Mouse (Mus musculus): ENCODE results near the gene Dmrta2. TPM values are rescaled to one million over a fixed set of nuclear protein-coding genes. Genes with fewer than 3 reads are reported as not detected.

Gene Dmrta2
- polyA plus RNA-seq, 1 experiment from 2014 or later: not detected

DNA sequence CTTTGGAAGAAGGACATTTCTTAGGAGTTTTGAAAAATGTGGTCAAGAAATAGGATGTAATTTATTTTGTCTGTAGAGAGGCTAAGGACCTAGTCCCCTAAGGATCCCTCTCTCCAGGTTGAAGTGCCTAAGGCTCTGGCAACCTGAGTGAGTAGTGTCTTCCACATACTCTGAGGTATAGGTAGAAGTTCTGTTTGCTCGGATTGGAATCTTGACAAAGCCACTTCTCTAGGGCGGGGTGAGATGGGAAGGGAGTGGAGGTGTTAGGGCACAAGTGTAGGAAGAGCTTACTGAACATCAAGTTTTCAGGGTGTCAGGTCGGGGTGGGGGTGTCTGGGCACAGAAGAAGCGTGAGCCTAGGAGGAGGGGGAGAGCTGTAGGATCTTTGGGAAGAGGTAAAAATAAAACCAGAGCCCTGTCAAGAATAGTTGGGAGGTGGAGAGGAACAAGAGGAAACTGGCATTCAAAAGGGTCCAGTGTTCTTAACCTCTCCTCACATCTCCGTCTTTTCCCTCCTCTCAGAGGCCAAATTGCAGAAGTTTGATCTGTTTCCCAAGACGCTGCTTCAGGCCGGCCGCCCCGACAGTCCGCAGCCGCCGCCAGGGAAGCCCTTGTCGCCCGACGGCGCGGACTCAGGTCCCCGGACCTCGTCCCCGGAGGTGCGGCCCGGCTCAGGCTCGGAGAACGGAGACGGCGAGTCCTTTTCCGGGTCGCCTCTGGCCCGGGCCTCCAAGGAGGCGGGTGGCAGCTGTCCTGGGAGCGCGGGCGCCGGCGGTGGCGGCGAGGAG is 3.4 kb downstream of the Dmrta2 start:
- 2% methylated on average over 35 of the region's 37 CpGs for WGBS (ENCODE audit: insufficient replicate concordance)
- no peak for DNase-seq
- H3K4me2 ChIP-seq: peak overlapping the region; percentile 40; the same call in 1 of the 2 replicates

DNA sequence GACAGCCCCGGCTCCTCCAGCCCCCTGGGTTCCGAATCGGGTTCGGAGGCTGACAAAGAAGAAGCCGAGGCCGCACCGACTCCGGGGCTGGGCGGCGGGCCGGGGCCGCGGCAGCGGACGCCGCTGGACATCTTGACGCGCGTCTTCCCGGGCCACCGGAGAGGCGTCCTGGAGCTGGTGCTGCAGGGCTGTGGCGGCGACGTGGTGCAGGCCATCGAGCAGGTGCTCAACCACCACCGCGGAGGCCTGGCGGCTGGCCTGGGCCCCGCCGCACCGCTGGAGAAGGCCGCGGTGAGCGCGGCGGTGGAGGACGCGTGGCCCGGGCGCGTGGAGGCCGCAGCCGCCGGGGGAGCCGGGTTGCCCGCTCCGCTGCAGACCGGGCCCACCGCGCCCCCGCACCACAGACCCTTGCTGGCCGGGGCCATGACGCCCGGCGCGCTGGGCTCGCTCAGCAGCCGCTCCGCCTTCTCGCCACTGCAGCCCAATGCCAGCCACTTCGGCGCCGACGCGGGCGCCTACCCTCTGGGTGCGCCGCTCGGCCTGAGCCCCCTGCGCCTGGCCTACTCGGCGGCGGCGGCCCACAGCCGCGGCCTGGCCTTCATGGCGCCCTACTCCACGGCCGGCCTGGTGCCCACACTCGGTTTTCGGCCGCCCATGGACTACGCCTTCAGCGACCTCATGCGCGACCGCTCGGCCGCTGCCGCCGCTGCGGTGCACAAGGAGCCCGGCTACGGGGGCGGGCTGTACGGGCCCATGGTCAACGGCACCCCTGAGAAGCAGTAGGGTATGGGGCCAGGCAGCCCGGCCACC is 4.2 kb downstream of the Dmrta2 start:
- H3K9me3 ChIP-seq (replicated peaks): no peaks in the 10 kb centered on the region
- H3K4me3 ChIP-seq (replicated peaks): peak overlapping the region; percentile 32
- DNase-seq (no peak), ATAC-seq (ENCODE audit: low read depth) (no peak)
- no peak overlapping the region for H3K9ac ChIP-seq
- 2% methylated on average over 82 of the region's 99 CpGs for WGBS (ENCODE audit: insufficient replicate concordance)
- H3K27me3 ChIP-seq: peaks cover 100% of the 10 kb centered on the region
- H3K27ac ChIP-seq: no peak overlapping the region
- peaks cover 28% of the 10 kb centered on the region for H3K4me1 ChIP-seq (replicated peaks)
- peak overlapping the region; percentile 40 for H3K4me2 ChIP-seq
- no peaks in the 10 kb centered on the region for H3K36me3 ChIP-seq

More for the DNA sequence above, 3.4 kb downstream of the Dmrta2 start:
- H3K36me3 ChIP-seq: no peaks in the 10 kb centered on the region
- no peak overlapping the region for H3K9ac ChIP-seq
- H3K9me3 ChIP-seq (replicated peaks): no peaks in the 10 kb centered on the region
- H3K4me1 ChIP-seq (replicated peaks): peaks cover 28% of the 10 kb centered on the region
- peak overlapping the region; percentile 32 for H3K4me3 ChIP-seq (replicated peaks)
- ATAC-seq (ENCODE audit: low read depth): no peak
- peaks cover 100% of the 10 kb centered on the region for H3K27me3 ChIP-seq
- no peak overlapping the region for H3K27ac ChIP-seq

GRCm38 (mm10) chr4:109982681-109983265 is 4.9 kb downstream of the Dmrta2 start:
- Histone ChIP-seq H3K27ac (no peak overlapping the region), H3K4me2 (peak overlapping the region; percentile 40), H3K36me3 (no peaks in the 10 kb centered on the region), H3K27me3 (peaks cover 100% of the 10 kb centered on the region), H3K4me1 (replicated peaks) (peaks cover 25% of the 10 kb centered on the region), H3K4me3 (replicated peaks) (peak overlapping the region; percentile 32; the same call in 1 of the 2 replicates), H3K9me3 (replicated peaks) (no peaks in the 10 kb centered on the region), H3K9ac (no peak overlapping the region)
- DNase-seq: no peak
- 3% methylated on average over 26 of the region's 30 CpGs for WGBS (ENCODE audit: insufficient replicate concordance)
- no peak for ATAC-seq (ENCODE audit: low read depth)

- no peak for ATAC-seq (ENCODE audit: low read depth)
- H3K9me3 ChIP-seq (replicated peaks): no peaks in the 10 kb centered on the region
- 2% methylated on average over 49 of the region's 49 CpGs for WGBS (ENCODE audit: insufficient replicate concordance)
- no peak overlapping the region for H3K4me3 ChIP-seq (replicated peaks)
- no peak overlapping the region for H3K9ac ChIP-seq
- peaks cover 100% of the 10 kb centered on the region for H3K27me3 ChIP-seq
- peaks cover 18% of the 10 kb centered on the region for H3K4me1 ChIP-seq (replicated peaks)
- H3K36me3 ChIP-seq: no peaks in the 10 kb centered on the region
- DNase-seq: no peak
- H3K4me2 ChIP-seq: 0 out of 2 replicates have a peak overlapping the region, but pooled peaks have one; percentile 3
- no peak overlapping the region for H3K27ac ChIP-seq
These were observed 5.6 kb downstream of the Dmrta2 start for GRCm38 (mm10) chr4:109983281-109984001.

DNA sequence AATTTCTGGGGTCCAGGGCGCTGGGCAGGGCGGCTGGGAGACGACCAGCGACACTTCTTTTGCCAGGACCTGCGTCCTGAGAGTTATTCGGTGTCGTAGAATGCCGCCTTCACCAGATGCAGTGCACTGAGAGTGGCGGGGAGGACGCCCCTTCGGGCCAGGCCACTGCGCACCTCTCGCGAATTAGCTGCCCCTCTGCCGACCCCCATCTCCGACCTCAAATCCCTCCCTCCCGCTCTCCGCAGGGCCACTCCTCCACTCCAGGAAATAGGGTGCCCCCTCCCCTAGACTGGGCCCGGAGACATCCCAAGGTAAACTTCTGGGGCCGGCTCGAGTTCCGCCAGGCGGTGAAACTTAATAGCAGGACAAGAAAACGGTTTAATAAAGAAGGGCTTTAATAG is 6.2 kb downstream of the Dmrta2 start:
- DNase-seq (no peak), ATAC-seq (ENCODE audit: low read depth) (no peak)
- Histone ChIP-seq H3K9me3 (replicated peaks) (no peaks in the 10 kb centered on the region), H3K4me3 (replicated peaks) (no peak overlapping the region), H3K9ac (no peak overlapping the region), H3K36me3 (no peaks in the 10 kb centered on the region), H3K27me3 (peaks cover 100% of the 10 kb centered on the region), H3K4me2 (0 out of 2 replicates have a peak overlapping the region, but pooled peaks have one; percentile 3), H3K27ac (no peak overlapping the region), H3K4me1 (replicated peaks) (peaks cover 17% of the 10 kb centered on the region)
- 2% methylated on average over 24 of the region's 24 CpGs for WGBS (ENCODE audit: insufficient replicate concordance)

DNA sequence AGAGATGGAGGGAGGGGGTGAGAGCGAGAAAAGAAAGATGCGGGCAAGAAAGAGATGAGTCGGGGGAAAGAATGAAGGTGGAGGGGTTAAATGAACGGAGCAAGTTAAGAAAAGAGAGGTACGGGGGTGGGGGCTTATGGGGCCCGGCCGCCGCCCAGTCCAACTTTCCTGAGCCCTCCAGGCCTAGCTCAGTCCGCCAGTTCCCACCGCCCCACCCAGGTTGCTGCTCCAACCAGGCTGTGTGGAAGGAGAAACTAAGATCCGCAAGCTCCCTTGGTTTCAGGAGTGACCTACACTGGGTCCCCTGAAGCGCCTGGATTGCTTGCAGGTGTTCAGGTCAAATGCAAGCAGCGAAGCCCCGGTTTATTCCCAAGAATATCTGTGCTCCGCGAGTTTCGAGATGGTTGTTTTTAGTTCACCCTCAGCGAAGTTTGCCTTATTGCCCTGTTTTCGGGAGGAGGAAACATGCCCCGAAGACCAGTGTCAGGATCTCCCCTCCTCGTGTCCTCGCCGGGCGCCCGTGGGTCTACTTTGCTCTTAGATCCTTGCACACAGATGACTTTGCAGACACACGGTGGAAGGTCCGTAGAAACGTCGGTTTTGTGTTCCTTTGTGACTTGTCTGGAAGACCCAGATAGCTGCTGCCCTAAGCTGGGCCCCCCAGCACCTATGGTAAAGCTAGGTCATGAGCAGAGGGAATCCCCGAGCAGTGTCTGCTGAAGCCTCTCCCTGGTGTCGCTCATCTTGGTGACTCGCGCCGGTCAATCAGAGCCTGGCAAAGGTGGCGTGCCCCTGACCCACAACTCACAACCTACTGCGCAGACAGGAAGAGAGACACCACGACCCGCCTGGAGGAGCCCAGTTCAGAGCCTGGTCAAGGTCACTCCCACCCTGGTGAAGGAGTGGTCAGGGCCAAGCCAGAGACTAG is 6.9 kb downstream of the Dmrta2 start:
- Histone ChIP-seq H3K9me3 (replicated peaks) (no peaks in the 10 kb centered on the region), H3K4me3 (replicated peaks) (no peak overlapping the region), H3K36me3 (no peaks in the 10 kb centered on the region), H3K9ac (no peak overlapping the region), H3K4me1 (replicated peaks) (peaks cover 17% of the 10 kb centered on the region), H3K4me2 (no peak overlapping the region), H3K27me3 (peaks cover 100% of the 10 kb centered on the region), H3K27ac (no peak overlapping the region)
- 3% methylated on average over 38 of the region's 38 CpGs for WGBS (ENCODE audit: insufficient replicate concordance)
- ATAC-seq (ENCODE audit: low read depth) (no peak), DNase-seq (no peak)

DNA sequence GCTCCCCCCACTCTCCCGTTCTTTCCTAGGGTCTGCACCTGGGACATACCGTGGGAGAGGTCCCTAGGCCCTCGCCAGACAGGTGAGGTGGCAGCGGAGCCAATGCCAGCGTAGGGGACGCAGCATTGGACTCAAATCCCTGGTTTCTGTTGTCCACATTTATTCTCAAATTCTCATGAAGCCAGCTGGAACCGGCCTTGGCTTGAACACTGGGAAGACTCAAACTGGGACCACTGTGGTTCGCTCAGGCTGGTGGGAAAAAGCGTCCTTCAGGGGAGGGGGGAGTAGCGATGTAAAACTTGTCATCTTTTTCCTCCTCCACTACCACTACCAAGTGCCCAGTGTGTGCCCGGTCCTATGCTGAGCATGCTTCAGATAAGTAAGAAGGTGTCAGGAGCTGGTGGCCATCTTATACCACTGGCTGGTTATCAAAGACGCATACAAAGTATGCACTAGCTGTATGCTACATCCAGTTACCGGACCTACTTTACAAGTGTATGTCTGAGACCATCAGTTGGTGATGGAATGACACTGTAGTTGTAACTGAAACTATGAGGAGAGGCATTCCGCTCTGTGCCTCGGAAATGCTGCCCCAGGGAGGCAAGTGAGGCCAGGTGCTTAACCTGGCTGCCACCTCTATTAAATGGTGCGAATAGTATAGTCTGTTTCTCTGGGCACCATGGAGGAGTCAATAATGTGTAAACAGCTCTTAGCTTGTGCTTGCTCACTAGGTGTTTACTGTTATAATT is 7.7 kb downstream of the Dmrta2 start:
- Histone ChIP-seq H3K4me2 (no peak overlapping the region), H3K9ac (no peak overlapping the region), H3K9me3 (replicated peaks) (no peaks in the 10 kb centered on the region), H3K27ac (no peak overlapping the region), H3K36me3 (no peaks in the 10 kb centered on the region), H3K4me3 (replicated peaks) (no peak overlapping the region), H3K4me1 (replicated peaks) (peaks cover 17% of the 10 kb centered on the region), H3K27me3 (peaks cover 98% of the 10 kb centered on the region)
- ATAC-seq (ENCODE audit: low read depth) (no peak), DNase-seq (no peak)
- WGBS (ENCODE audit: insufficient replicate concordance): 7% methylated on average over 16 of the region's 16 CpGs

GRCm38 (mm10) chr4:109986301-109986700 is 8.4 kb downstream of the Dmrta2 start:
- H3K9me3 ChIP-seq (replicated peaks): no peaks in the 10 kb centered on the region
- ATAC-seq (ENCODE audit: low read depth) (no peak), DNase-seq (no peak)
- H3K4me3 ChIP-seq (replicated peaks): no peak overlapping the region
- no peak overlapping the region for H3K27ac ChIP-seq
- no peaks in the 10 kb centered on the region for H3K36me3 ChIP-seq
- H3K4me1 ChIP-seq (replicated peaks): peaks cover 17% of the 10 kb centered on the region
- H3K27me3 ChIP-seq: peaks cover 96% of the 10 kb centered on the region
- WGBS (ENCODE audit: insufficient replicate concordance): 3% methylated on average over 9 of the region's 9 CpGs
- H3K9ac ChIP-seq: no peak overlapping the region
- no peak overlapping the region for H3K4me2 ChIP-seq

GRCm38 (mm10) chr4:109986748-109987355 is 9.0 kb downstream of the Dmrta2 start:
- no peaks in the 10 kb centered on the region for H3K9me3 ChIP-seq (replicated peaks)
- H3K9ac ChIP-seq: no peak overlapping the region
- no peak for ATAC-seq (ENCODE audit: low read depth)
- DNase-seq: no peak
- H3K27ac ChIP-seq: no peak overlapping the region
- H3K36me3 ChIP-seq: no peaks in the 10 kb centered on the region
- no peak overlapping the region for H3K4me2 ChIP-seq
- no peak overlapping the region for H3K4me3 ChIP-seq (replicated peaks)
- 8% methylated on average over 13 of the region's 13 CpGs for WGBS (ENCODE audit: insufficient replicate concordance)
- peaks cover 93% of the 10 kb centered on the region for H3K27me3 ChIP-seq
- H3K4me1 ChIP-seq (replicated peaks): peaks cover 14% of the 10 kb centered on the region

Data from liver, embryonic 13.5 days (tissue).